Mouse (Mus musculus): ENCODE results near the gene Slc9a2. TPM values are rescaled to one million over a fixed set of nuclear protein-coding genes. Genes with fewer than 3 reads are reported as not detected.
"Not testable (repeated sequence)": the region's sequence is repeated elsewhere in the genome, so short reads cannot be mapped to it uniquely, and the experiment has no call there.

The Slc9a2 gene
- polyA plus RNA-seq (2012; rRNA removed), result 5.2 and 7.0 TPM in 2 replicates

DNA sequence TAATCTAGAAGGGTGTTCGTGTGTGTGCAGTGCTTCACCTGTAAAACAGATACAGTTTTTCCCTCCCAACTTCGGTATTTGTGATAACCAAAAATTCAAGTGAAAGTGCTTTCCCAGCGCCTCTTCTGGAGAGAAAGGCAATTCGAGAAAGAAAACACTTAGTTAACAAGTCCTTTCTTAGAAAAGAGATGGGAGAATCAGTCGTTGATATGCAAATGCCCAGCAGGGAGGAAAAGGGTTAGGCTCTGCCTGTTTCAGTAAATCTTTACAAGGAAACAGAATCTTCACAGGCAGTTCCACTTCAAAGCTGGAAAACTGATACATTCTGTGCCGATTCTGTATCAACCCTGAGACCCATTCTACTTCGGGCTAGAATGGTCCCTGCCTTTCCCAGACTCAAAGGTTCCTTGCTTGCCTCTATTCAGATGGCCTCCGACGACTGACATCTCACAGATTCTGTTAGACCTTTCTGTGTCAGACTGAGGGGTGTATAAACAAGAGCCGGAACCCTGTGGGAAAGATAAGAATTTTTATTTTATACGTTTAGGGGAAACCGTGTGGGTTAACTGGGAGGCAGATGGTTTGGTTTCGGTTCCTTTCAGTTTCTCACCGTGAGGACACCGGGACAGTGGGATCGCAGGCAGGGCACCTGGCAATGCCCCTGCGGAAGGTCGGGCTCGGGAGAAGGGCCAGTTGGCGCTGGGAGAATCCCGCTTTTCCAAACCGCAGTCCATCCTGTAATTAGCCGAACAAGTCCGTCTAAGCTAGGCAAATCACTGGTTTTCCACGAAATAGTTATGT, at the start of gene Slc9a2:
Slc9a2 (plus strand) TSS at position 508 of the 801 bp plus-strand sequence.
- DNase-seq (ENCODE audit: low spot score), result no peak

DNA sequence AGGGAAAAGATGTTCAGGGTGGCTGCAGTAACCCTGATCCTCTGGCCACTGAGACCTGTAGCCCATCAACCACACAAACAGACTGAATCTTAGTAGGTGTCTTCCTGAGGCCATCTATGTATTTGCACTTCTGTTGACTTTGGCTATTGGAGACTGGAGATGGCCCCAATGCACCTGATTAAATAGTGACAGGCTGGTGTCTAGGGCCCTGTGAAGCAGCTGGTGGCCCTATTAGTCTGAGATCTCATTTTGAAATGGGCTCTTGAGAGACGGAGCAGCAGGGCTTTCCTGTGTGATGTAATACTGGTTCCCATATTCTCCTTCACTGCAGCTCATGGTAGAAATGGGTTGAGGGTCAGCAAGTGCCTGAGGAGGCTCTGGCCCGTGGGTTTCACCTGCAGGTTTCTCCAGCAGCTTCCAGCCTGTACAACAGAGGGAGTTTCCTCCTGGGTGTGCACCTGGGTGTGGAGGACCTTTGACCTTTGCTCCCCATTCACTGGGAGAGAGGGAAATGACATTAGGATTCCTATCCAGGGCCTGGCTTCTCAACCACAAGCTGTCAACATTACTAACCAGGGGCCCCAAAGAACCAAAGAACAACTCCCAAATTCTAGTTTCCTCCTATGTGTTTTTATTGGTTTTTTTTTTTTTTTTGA, 47.8 kb upstream of the Slc9a2 start:
- no peak for DNase-seq (ENCODE audit: low spot score)

DNA sequence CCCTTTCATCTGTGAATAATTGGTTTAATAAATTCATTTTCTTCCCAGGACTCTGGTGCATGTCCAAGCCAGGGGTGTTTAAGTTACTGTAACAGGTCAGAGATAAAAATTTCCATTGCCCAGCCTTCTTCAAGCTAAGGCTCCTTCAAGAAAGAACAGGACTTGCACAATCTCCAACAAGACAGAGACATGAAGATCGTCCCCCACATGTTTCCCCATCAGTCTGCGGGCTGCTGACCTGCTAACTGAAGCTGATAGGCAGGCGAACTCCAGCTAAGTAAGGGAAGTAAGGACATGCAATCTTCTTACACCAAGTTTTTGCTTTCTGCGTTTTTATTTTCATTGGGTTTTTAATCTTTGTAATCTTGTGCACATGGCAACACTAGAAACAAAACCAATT, 45.8 kb upstream of the Slc9a2 start:
- no peak for DNase-seq (ENCODE audit: low spot score)

DNA sequence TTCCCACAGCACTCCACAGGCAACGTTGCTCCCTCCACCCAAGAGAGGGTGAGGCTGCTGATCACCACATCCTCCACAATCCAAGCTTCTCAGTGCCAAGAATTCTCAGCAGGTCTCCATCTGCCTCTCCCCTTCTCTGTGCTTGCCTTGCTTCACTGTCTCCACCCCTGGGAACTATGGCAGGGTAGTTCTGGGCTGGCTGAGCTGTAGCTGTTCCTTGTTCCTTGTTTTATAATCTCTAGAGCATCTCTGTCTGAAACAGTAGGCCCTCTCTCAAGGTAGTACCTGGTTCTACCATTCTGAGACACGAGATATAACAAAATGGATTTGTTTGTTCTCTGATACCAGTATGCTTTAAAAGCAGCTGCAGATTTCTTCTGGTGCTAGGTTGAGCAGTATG, 32.1 kb upstream of the Slc9a2 start:
- no peak for DNase-seq (ENCODE audit: low spot score)

DNA sequence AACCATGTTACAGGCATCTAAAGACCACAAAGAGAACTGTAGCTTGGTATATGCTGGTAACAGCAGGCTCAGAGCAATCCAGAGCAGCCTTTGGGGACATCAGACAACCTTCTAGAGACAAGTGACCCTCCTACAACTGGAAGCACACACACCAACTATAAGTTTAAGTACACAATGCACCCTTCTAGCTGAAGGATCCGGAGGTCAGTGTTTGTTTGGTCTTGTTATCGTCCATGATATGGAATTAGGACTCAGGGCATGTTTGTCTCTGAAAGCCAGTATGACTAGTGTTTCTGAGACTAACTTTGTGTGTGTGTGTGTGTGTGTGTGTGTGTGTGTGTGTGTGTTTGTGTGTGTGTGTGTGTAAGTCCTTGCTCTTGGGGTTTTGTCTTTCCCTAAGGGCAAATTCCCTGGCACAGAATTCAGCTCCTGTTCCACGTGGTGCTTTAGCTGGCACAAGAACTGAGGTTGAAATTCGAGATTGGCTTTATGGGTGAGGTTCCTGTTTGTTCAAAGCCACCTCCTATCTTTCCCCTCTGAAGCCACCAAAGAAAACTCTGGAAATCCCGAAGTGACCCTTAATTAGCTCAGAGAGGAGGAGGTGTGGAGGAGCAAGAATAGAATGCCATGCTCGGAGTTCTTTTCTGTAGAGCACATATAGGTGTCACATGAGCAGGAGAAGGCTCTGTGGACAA, 29.4 kb upstream of the Slc9a2 start:
- no peak for DNase-seq (ENCODE audit: low spot score)

DNA sequence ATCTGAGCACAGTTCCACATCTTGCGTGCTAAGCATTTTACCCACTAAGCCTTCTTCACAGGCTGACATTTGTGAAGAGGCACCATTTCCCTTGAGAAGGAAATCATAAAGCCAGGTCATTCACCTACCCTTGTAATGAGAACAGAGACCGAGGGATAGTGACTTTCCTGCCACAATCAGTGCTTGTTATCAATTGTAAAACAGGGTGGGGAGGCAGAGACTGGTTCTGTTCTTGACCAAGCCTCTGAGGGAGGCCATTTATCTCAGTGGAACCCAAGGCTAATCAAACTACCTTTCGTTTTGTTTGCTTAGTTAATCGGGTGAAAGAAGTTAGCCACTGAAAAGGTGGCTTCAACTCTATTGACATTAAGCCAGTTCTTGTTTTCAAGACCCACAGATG, 23.3 kb upstream of the Slc9a2 start:
- DNase-seq (ENCODE audit: low spot score), result no peak

DNA sequence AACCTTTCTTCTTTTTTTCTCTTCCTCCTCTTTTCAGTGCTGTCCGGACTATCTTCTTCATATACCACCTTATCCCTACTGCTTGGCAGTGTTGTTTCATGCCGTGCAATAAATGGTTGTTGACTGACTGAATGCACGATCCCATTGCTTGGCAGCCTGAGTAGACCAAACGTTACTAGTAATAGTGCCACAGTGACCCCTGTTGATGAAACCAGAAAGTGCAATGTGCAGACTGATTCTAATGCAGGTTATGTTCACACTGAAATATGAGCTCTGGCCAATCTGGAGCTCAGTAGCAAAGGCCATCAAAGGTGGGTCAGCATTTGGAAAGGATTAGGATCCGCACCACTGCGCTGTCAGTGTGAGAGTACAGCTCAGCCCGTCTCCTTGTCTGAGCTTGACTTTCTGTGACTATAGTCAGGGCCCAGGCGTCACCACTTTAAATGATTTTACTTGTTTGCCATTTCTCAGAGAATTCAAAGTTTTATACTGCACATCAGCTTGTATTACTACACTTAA, 22.3 kb upstream of the Slc9a2 start:
- DNase-seq (ENCODE audit: low spot score), result no peak

DNA sequence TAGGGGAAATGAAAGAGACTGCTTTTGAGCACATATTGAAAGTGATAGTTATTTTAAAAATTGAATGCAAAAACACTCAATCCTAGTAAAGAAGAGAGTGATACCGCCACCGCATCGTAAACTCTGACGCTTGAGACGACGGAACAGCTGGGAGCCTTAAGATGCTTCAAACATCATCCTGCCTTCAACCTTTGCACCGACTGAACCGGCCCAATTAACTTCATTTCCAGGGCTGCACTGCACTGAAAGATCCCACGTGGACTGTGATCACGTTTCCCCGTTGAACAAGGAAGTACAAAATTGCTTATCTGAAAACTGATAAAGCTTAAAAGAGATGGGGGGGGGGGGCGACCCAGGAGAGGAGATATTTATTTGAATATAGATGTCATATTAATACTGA, 21.4 kb upstream of the Slc9a2 start:
- no peak for DNase-seq (ENCODE audit: low spot score)

DNA sequence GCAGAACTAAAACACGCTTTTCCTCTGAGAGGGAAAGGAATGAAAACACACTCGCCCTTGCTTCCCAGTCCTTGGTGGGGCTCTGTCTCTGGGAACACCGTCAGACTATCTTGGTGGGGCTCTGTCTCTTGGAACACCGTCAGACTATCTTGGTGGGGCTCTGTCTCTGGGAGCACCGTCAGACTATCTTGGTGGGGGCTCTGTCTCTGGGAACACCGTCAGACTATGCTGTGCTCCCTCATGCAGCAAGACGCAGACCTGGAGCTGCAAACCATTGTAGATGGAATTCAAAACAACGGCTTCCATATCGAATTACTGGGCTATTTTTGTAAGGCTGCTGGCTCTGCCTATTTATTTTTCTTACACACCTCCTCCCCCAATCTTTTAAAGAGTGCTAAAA, 20.9 kb upstream of the Slc9a2 start:
- no peak for DNase-seq (ENCODE audit: low spot score)

DNA sequence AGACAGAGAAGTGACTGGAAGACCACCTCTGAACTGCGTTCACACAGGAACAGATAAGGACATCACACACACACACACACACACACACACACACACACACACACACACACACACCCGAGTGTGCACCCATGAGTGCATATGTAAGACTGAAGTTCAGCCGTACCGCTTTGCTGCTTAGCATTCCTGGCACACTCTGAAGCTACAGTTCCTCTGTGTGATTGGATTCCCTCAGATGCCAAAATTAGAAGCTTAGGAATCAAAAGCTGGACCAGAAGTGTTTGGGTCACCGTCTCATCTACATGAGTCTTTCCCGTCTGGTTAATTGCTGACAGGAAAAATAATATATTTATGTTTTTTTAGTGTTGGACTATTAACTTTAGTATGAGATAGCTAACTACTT, 19.5 kb upstream of the Slc9a2 start:
- no peak for DNase-seq (ENCODE audit: low spot score)

DNA sequence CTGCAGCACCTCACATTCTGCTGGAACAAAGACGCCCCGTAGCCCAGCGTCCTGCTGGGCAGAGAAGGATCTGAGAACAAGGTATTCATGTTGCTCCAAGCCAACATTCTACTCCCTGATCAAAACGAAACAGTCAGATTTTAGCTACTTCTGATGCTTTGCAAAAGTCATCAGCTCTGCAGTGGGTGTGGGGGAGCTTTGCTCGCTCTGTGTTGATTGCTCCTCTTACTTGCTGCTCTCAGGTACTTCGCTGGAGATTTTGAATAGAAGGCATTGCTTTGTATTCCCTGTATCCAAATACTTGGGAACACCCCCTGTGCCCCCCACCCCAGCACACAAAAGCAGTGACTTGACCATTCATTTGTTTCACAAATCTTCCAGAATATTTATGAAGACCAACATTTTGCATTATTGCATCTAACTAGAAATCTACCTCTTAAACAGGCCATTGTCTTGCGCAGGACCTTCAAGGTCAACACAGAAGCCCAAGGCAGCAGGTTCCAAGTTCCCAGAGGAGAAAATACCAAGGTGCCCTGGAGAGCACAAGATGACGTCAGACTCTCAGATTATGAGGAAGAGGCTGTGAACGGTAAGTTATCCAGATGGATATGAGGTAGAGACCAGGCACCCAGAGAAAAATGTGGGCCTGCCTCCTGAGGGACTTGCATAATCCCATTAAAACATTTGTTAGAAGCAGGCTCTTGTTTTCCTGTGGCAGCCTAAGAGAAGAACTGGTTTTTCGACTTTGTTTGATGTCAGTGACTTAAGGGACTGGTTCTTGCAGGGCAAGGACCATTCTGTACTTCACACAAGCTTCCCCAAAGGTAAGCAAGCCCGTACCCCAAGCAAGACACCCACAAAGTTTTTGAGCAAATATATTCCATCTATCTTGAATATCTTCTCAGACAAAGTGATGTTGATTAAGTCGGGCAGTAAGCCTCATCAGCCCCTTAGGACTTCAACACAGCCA, 14.7 kb upstream of the Slc9a2 start:
- no peak for DNase-seq (ENCODE audit: low spot score)

DNA sequence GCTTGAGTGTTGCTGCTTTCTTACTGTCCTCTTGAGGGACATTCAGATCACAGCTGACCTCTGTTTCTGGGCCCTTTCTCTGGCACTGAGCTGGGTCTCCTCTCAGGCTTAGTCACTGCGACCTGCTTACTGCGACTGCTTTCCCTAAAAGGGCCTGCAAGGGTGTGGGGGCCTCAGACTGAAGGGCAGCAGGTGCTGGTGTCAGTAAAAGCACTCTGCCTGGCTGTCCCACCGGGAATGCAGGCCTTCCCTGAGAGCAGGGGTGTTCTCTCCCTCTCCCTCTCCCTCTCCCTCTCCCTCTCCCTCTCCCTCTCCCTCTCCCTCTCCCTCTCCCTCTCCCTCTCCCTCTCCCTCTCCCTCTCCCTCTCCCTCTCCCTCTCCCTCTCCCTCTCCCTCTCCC, 12.9 kb upstream of the Slc9a2 start:
- not testable (repeated sequence) for DNase-seq (ENCODE audit: low spot score)

DNA sequence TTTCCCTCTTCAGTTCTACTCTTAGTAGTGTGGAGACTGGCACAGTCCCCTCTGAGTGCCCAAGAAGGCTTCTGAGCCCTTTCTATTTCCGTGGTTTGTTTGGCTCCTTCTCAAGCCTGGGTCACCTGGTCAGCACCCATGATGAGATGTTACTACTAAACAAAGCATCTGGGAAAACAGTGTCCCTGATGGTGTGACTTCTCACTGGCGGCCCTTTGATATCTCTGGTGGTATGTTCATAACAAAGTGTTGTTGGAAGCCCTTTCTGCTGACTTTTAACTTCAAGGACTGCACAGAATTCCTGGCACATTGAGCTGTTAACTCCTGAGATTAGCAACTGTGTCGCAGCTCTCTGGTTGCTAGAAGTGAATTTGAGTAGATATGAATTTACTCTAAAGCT, 10.3 kb upstream of the Slc9a2 start:
- no peak for DNase-seq (ENCODE audit: low spot score)

DNA sequence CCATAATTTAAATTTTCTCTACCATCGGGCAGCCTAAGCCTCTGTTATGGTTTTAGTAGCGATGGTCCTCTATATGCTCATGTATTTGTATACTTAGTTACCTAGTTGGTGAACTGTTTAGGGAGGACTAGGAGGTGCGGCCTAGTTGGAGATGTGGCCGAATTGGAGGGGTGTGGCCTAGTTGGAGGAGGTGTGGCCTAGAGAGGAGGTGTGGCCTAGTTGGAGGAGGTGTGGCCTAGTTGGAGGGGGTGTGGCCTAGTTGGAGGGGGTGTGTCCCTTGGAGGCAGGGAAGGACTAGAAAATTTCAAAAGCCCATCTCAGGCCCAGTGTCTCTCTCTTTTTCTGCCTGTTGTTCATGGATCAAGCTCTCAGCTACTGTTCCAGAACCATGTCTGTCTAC, 8.9 kb upstream of the Slc9a2 start:
- no peak for DNase-seq (ENCODE audit: low spot score)

DNA sequence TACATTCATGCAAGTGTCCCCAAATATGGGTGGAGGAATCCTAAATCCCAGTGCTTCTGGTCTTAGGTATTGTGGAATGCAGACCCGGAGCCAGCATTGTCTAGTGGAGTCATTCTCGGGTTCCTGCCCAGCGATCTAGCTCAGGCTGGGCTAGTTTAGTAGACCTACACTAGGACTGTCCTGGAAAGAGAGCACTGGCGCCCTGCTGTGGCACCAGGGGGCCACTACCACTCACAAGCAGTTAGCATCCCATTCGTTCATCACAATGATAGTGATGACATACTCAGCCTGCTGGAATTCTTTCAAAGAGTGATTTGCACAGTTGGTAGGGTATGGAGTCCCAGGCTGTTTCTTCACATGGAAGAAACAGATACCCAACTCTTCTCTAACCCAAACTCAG, 3.1 kb upstream of the Slc9a2 start:
- DNase-seq (ENCODE audit: low spot score), result no peak

DNA sequence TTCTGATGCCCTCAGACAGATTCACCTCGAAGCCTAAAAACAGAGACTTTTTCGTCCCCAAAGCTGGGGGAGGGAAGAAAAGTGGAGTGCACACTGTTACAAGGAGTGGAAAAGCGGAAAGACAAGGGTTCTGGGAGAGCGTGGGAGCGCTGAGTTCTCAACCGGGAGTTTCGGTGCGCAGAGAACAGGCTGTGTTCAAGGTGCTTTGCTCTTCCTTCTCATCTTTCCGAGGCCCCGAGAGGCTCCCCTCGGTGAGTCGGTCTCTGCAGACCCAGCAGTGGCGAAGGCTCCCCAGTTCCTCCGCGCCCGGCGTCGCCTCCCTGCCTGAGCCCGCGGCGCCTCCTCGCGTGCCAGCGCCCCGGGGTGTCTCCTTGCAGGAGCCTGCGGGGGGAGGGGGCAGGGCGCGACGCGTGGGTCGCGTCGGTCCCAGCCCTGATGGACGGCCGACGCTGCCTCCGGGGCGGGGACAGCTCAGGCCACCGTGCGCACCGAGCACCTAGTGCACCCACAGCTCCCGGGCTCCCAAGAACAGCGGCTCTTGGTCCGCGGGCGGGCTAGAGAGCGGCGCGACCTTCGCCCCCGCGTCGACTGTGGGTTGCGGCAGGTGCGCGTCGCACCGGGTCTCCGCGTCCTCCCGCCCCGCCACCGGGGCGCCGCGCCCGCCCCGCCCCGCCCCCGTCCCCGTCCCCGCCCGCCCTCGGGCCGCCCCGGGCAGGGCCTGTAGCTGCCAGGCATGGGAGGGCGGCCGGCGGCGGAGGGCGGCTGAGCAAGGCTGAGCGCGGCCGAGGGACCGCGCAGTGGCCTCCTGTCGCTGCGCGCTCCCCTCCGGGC, 709 bp downstream of the Slc9a2 start:
- DNase-seq (ENCODE audit: low spot score), result peak; percentile 61

DNA sequence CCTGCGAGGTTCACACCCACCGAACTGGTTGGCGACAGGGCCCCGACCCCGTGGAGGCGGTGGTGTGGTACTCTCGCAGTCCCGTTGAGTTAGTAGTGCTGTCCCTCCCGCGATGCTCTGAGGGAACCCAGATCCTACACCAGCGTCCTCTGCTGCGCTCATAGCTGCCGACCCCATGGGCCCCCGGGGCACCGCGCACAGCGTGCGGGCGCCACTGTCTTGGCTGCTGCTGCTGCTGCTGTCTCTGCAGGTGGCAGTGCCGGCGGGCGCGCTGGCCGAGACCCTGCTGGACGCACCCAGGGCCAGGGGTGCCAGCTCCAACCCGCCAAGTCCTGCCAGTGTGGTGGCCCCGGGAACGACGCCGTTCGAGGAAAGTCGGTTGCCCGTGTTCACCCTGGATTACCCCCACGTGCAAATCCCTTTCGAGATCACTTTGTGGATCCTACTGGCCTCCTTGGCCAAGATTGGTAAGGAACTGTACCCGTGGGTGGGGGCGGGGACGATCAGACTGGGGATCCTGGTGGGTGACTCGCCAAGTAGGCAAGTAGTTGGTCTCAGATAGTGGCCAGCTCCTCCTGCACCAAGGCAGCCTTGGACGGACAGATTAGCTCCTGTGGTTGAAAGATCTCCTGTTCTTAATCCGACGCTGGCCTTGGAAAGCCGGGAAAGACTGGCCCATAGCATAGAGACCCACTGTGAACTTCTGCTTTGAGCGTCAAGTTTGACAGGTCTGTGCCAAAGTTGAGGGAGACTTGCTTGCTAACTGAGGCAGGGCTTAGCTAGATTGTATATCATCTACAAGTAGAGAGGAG, 1.5 kb downstream of the Slc9a2 start:
- no peak for DNase-seq (ENCODE audit: low spot score)

DNA sequence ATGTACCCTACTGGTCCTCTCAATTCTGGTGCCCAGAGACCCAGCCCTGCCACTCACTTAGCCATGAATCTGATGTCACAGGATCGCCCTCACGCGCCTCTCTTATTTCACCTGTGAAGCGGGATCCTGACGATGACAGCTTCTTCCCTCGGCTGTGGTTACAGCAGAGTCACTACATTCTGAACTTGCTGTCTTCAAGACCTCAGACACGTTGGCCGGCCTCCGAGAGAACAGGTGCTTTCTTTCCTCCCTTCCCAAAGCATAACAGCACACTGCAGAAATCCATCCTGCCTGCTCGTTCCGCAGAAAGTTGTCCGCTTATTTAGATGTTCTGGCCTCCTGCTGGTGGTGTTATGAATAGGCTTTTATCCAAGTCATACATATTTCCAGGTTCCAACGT, 13.9 kb downstream of the Slc9a2 start:
- DNase-seq (ENCODE audit: low spot score), result no peak

DNA sequence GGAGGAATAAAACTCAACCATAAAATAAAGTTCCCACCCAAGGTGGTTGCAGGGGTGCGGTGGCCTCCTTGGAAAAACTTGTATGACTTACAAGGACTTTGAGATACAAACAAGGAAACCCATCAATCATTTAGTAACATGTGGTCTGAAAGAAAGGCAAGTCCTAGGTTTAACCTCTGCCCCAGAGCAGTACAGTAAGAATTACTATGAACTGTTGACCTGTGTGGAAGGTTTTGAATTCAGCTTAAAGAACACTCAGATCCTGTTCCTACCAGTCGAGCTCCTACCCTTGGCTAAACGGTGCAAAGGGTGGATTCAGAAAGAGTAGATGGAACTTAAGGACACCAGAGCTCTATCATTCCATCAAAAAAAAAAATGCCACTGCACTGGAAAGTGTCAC, 16.1 kb downstream of the Slc9a2 start:
- no peak for DNase-seq (ENCODE audit: low spot score)

DNA sequence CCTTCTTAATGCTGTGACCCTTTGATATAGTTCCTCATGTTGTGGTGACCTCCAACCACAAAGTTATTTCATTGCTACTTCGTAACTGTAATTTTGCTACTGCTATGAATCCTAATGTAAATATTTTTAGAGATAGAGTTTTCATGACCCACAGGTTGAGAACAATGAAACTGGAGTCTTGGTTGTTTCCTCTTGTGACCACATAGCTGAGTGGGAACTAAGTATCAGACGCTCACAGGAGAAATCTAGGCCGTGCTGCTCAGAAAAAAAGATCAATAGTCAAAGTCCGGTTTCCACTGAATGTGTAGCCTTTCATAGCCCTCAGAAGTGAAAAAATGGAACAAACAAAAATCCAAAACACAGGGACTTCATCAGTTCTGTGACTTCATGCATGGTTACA, 24.7 kb downstream of the Slc9a2 start:
- DNase-seq (ENCODE audit: low spot score), result no peak
